Mouse (Mus musculus) urinary bladder, postnatal 36 days (tissue): ENCODE data around the gene Hs3st5.
A peak's percentile ranks its signal among the peaks of the same experiment; 100 is the strongest.
"Not testable (repeated sequence)": the region's sequence is repeated elsewhere in the genome, so short reads cannot be mapped to it uniquely, and the experiment has no call there.

Experiments used
- DNase-seq, 2 experiments: peaks; one replicate each; pipeline ENCODE4 v3.0.0; 2022; ENCODE audit warnings: low spot score in 2 of 2, mixed read lengths in 1 of 2

The Hs3st5 gene

GRCm38 (mm10) chr10:36506727-36507555 is at the start of gene Hs3st5:
Hs3st5 (plus strand) TSS chr10:36506814.
- DNase-seq, result peak; percentile 8 to 17

GRCm38 (mm10) chr10:36468664-36469063 is 38.0 kb upstream of the Hs3st5 start:
- DNase-seq, result no peak

GRCm38 (mm10) chr10:36471135-36471534 is 35.5 kb upstream of the Hs3st5 start:
- no peak for DNase-seq

GRCm38 (mm10) chr10:36474834-36475233 is 31.8 kb upstream of the Hs3st5 start:
- DNase-seq, result no peak

GRCm38 (mm10) chr10:36477543-36477942 is 29.1 kb upstream of the Hs3st5 start:
- DNase-seq, result no peak

GRCm38 (mm10) chr10:36483362-36483761 is 23.3 kb upstream of the Hs3st5 start:
- DNase-seq, result no peak

GRCm38 (mm10) chr10:36484011-36484410 is 22.6 kb upstream of the Hs3st5 start:
- no peak for DNase-seq

- no peak for DNase-seq
These were observed 21.8 kb upstream of the Hs3st5 start for GRCm38 (mm10) chr10:36484728-36485300.

- no peak for DNase-seq
These were observed 13.0 kb upstream of the Hs3st5 start for GRCm38 (mm10) chr10:36493566-36493965.

- DNase-seq, result no peak
These were observed 6.9 kb upstream of the Hs3st5 start for GRCm38 (mm10) chr10:36499713-36500112.

GRCm38 (mm10) chr10:36506033-36506726 is 434 bp upstream of the Hs3st5 start:
- no peak for DNase-seq

GRCm38 (mm10) chr10:36507556-36507870 is 899 bp downstream of the Hs3st5 start:
- DNase-seq, result no peak

- no peak for DNase-seq
These were observed 1.5 kb downstream of the Hs3st5 start for GRCm38 (mm10) chr10:36507991-36508546.

GRCm38 (mm10) chr10:36509477-36509876 is 2.9 kb downstream of the Hs3st5 start:
- DNase-seq, result no peak

GRCm38 (mm10) chr10:36523881-36524280 is 17.3 kb downstream of the Hs3st5 start:
- no peak for DNase-seq

- DNase-seq, result no peak
These were observed 27.2 kb downstream of the Hs3st5 start for GRCm38 (mm10) chr10:36533633-36534335.

- DNase-seq, result no peak
These were observed 40.0 kb downstream of the Hs3st5 start for GRCm38 (mm10) chr10:36546622-36547021.

GRCm38 (mm10) chr10:36547713-36548112 is 41.1 kb downstream of the Hs3st5 start:
- DNase-seq, result not testable (repeated sequence)

GRCm38 (mm10) chr10:36554057-36554456 is 47.4 kb downstream of the Hs3st5 start:
- no peak for DNase-seq

GRCm38 (mm10) chr10:36554941-36555888 is 48.6 kb downstream of the Hs3st5 start:
- no peak for DNase-seq

- no peak for DNase-seq
These were observed 49.5 kb downstream of the Hs3st5 start for GRCm38 (mm10) chr10:36556128-36556527.
